Mouse (Mus musculus): Measurements from ENCODE around the gene Fkbp7. TPM values are rescaled to one million over a fixed set of nuclear protein-coding genes. Genes with fewer than 3 reads are reported as not detected.

Fkbp7 gene
- total RNA-seq (2021): 1 to 10 TPM; 3.8 to 4.2 TPM
- long read RNA-seq, experiment 1: 0 reads
- long read RNA-seq, experiment 2, partial matches to known transcripts: 0 of 1 reads
- long read RNA-seq, experiment 2, other reads (novel, unspliced or antisense): 0 of 1 reads

DNA sequence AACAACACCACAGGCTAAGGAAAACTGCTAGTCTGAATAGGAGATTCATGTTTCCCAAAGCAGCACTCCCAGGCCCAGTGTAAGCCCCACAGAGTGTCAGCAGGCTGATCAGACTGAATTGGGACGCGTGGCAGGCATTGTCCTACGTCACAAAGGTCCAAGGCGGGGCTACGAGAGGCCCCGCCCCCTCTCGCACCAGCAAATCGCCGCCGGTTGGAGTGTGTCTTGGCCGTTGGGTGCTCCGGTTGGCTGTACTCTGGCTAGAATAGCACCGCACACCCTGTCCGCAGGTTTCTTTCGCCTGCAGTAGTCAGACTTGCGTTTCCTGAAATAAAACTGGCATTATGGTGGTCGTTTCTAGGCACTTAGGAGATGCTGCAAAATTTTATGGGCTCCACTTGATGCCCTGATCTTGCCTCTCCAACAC lies at the start of gene Fkbp7:
Fkbp7 (minus strand) TSS at position 151 of the 427 bp plus-strand sequence.
- DNase-seq (ENCODE audit: low spot score in 2 of 2): peak; percentile 88 to 92
- intact Hi-C loops (cut with DNase I): no loop called here

DNA sequence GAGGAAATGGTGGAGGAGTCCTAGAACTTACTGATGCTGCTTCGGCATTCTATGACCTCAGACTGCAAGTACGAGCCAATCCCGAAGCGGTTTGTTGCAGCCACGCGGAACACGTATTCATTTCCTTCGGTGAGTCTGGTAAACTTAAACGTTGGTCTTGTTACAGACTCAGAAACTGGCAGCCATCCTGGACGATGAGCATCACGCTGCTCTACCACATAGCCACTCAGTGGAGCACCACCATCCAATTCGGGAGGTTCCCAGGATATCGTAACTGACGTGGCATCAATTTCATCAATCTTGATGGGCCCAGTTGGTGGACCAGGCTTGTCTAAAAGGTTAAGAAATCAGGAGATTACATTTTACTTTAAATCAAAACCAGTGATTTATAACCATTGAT lies 46.7 kb upstream of the Fkbp7 start:
- intact Hi-C loops (cut with DNase I): no loop called here
- DNase-seq (ENCODE audit: low spot score in 2 of 2): no peak

DNA sequence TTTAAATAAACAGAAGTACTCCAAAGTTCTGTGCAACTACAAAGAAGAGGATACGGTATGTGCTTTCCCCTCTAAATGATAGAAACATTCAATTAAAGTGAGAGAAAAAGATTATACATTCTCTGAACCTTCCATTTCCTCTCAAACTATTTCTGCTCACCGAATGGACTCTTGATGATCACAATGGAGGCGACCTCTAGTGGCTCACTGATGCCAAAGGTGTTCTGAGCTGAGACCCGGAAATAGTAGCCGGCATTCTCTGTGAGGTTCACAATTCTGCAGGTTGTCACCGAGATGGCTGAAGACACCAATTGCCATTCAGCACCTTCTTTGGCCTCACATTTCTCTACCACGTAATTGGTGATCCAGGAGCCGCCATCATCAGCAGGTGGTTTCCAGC lies 42.1 kb upstream of the Fkbp7 start:
- DNase-seq (ENCODE audit: low spot score in 2 of 2): no peak
- intact Hi-C loops (cut with DNase I): no loop called here

DNA sequence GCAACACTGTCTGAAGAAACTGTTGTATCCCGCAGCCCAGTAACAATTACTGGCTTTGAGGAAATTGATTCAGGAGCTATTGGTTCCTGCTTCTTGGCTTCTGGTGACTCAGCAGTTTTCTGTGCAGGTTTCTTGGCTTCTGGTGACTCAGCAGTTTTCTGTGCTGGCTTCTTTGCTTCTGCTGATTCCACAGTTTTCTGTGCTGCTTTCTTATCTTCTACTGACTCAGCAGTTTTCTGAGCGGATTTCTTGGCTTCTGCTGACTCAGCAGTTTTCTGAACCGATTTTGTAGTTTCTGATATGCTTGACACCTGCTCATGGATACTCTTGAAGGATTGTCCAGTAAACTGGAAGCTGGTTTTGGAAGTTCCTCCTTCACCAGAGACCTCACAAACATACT lies 35.6 kb upstream of the Fkbp7 start:
- intact Hi-C loops (cut with DNase I): no loop called here

DNA sequence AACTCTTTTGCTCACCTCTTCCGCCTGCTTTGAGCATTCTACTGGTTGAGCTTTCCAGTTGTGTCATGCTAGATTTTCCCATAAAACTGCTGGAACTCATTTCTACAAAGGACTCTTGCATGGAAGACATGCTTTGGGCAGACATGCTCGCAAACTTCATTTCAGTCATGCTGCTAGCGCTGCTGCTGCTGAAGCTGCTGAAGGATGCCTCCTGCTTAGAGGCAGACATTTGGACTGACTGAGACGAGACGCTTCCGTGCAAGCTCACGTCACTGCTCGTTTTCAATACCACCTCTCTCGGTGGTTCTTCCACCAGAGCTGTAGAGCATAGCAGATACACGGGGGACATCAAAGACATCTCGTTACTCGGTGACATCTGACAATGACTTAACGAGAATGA lies 32.7 kb upstream of the Fkbp7 start:
- DNase-seq (ENCODE audit: low spot score in 2 of 2): no peak
- intact Hi-C loops (cut with DNase I): no loop called here

More for the DNA sequence above, 35.6 kb upstream of the Fkbp7 start:
- no peak for DNase-seq (ENCODE audit: low spot score in 2 of 2)

DNA sequence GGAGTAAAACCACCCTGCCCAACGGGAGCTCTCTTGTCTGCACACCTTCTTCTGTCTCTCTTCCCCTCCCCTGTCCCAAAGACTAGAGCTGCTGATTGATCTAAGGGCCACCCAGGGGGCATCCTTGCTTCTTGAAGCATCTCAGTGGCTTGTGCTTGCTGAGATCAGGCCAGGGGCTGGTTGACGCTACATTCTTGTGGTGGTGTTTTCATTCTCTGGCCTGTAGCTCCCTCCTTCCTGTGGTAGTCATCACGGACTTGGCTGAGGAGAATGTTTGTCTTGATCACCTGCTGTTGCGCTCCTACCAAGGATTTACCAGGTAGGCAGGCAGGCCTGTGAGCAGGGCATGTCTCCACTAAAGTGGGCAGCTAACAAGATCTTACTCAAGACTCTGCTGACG lies 29.8 kb upstream of the Fkbp7 start:
- DNase-seq (ENCODE audit: low spot score in 2 of 2): no peak
- intact Hi-C loops (cut with DNase I): no loop called here

DNA sequence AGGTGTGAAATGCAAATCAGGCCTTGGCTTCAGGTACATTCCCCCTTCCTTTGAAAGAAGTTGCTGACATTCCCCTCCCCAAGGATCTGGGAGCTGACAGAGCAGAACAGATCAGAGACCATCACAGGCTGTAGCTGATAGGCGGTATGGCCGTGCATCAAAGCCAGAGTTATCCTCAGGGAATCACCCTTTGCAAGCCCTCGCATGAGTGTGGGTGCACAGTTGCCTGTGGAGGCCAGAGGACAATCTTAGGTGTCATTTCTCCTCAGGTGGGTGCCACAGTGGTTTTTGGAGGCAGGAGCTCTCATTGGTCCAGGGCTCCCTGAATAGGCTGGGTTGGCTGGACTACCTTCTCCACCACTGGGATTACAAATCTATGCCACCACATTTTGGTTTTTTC lies 29.3 kb upstream of the Fkbp7 start:
- DNase-seq (ENCODE audit: low spot score in 2 of 2): no peak
- intact Hi-C loops (cut with DNase I): no loop called here

DNA sequence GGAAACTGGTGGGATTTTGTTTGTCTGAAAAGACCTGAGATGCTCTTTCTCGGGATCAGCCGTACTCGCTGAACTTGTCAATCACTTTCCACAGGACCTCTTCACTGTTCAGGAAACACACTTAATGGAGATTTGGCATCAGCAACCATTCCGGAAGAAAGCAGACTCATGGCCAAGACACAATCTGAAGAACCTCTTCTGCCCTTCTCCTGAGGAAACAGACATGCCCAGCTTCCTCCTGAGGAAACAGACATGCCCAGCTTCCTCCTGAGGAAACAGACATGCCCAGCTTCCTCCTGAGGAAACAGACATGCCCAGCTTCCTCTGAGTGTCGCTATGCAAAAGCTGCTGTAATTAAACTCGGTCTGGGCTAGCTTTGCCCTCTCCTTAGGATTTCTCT lies 22.4 kb upstream of the Fkbp7 start:
- DNase-seq (ENCODE audit: low spot score in 2 of 2): no peak
- intact Hi-C loops (cut with DNase I): no loop called here

DNA sequence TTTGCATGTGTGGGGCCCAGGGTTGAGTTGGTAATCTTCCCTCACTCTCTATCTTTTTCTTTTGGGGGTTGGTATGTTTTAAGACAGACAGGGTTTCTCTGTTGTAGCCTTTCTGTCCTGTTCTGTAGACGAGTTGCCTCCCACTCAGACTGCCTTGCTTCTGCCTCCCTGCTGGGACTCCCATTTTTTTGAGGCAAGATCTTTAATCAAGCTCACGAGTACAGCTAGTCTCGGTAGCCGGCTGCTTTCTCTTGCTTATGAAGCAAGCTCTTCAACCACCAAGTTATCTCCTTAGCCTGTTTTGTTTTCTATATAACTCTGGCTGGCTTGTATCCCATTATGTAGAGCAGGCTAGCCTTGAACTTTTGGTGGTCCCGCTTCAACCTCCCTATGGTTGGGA lies 20.8 kb upstream of the Fkbp7 start:
- intact Hi-C loops (cut with DNase I): no loop called here
- DNase-seq (ENCODE audit: low spot score in 2 of 2): no peak

DNA sequence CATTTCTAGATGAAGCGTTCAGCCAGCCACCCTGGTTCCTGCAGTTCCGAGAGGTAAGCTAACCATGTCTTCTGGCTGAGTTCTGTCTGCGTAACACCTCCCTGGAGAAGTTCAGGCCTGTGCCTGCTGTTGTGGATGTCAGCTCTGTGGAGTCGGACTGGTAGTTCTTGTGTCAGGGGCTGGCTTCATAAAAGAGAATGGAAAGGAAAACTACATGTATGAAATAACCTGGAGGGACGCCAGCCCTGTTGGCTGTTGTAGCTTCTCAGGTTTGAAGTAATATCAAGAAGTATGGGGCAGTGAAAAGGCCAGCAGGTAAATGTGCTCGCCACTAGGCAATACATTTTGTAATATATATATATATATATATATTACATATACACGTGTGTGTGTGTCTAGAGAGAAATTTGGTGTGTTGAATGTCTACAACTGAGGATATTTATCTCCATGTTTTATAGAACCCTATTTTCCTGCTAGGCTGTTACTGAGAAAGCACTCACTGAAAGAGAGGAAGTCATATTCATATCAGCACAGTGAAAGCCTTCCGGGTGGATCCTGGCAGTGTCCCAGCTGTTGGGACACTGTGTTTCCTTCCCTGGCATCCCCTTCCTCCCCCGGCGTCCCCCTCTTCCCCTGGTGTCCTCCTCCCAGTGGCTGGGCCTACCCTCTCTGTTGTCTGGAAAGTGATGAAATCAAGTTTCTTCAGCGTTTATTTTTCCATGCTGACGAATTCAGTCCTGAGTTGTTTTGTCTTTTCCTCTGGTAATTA lies 17.7 kb upstream of the Fkbp7 start:
- intact Hi-C loops (cut with DNase I): no loop called here
- DNase-seq (ENCODE audit: low spot score in 2 of 2): no peak

DNA sequence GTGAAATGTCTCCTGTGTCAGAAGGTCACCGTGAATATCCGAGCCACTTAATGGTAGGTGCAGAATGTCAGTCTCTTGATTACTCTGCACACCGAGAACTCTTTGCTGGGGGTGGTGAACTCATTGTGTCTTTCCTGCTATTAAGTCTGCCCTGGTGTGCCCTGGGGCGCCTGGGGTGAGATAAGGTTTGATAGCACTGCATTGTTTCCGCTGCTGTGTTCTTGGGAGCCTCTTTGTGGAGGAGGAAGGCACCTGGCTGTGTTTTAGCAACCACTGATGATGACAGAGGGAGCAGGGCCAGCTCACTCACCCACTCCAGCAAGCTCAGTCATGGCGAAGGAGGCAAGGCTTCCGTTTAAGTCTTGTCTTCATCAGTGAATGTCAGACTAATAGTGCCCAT lies 15.2 kb upstream of the Fkbp7 start:
- intact Hi-C loops (cut with DNase I): no loop called here
- DNase-seq (ENCODE audit: low spot score in 2 of 2): no peak

DNA sequence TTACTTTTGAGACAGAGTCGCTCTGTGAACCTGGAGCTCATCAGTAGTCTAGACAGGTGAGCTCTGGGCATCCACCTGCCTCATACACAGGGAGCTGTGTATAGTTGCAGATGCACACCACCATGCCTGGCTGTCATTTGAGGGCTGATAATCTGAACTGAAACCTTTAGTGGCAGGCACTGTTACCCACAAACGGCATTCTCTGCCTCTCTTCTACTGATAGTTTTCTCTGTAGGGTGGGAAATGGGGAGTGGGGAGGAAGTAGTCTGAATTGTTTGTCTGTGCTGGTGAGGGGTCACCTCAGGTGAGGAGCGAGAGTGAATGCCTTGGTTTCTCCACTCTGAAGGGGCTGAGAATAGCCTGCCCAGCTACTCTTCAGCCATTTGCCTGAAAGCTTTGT lies 14.7 kb upstream of the Fkbp7 start:
- intact Hi-C loops (cut with DNase I): no loop called here

DNA sequence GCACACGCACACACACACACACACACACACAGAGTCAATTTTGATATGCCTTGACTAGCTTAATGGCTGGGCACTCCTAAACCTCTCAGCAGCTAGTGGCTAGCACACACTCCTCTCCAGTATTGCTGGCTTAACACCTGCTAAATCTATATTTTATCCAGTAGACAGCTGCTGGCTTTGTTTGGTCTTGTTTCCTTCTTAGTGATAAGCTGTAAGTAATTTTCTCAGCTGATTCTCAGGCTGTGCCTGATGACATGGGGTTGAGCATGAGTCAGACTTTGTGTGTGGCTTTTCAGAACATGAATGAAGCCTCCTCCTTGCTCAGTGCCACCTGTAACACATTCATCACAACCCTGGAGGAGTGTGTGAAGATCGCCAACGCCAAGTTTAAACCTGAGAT lies 14.1 kb upstream of the Fkbp7 start:
- no peak for DNase-seq (ENCODE audit: low spot score in 2 of 2)
- intact Hi-C loops (cut with DNase I): no loop called here

More for the DNA sequence above, 14.7 kb upstream of the Fkbp7 start:
- DNase-seq (ENCODE audit: low spot score in 2 of 2): no peak

DNA sequence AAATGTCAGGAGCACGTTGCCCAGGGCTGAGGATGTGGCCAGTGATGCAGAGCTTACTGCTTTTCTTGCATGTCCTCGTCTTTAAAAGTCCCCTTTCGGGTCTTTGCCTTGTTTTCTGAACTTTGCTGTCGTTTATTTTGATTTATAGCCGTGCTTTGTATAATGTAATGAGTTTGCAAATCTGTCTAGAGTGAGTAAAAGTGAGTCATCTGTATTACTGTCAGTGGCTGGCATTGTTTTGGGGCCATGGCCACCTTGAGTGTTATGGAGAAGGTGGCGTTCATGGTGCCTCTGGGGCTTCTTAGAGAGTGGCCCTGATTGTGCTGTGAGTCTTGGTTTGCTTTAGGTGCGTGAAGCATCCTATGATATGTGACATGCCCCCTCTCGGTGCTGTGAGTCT lies 9.4 kb upstream of the Fkbp7 start:
- DNase-seq (ENCODE audit: low spot score in 2 of 2): no peak
- intact Hi-C loops (cut with DNase I): no loop called here

DNA sequence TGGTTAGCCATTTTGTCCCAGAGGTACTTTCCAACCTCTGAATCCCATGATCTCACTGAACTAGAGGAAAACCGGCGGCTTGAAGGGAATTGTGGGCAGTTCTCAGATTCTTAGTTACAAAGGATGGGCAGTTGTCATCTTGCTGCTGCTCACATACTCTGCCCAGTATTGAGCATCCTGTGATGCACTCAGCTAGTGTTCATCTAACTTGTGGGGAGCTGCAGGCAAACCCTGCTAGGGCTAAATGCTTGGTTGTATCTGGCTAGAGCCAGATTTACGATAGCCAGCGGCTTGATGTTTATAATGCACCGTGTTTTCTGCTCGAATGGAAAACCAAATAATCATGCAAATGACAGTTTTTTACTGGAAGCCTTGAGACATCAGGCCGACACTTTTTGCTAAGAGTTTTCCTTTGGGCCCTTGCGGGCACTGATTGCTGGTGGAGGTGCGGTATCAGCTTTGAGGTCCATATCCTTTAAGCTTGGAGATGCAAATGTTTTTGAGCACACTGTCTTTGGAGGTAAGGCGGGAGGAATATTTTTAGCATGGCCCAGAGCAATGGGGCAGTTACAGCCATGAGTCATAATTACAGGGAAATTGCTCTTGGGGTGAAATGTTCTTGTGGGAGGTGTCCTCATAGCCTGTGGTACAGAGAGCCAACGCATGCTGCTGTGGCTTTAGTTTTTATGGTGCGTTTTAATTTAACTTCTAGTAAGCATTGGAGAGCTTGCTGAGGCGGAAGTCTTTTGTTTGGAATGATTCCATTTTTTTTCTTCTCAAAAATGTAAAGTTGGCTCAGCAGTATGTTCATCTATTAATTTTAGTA lies 3.7 kb upstream of the Fkbp7 start:
- DNase-seq (ENCODE audit: low spot score in 2 of 2): no peak
- intact Hi-C loops (cut with DNase I): no loop called here

DNA sequence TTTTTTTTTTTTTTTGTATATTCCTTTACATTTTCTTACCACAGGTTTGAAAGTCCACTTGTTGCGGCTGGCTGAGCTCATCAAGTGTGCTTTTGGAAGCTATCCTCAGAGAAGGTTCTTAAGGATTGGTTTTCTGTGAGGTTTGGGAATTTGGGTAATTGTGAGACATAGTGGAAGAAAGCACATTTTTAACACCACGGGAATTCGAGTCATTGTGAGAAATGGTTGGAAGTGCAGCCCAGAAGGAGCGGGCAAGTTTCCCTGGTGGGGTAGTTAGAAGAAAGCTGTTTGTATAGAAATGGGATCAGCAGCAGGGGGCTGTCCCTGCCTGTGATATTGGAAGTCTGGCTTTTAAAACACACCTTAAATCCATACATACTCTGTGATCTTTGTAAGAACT lies 3.0 kb upstream of the Fkbp7 start:
- DNase-seq (ENCODE audit: low spot score in 2 of 2): no peak
- intact Hi-C loops (cut with DNase I): no loop called here

DNA sequence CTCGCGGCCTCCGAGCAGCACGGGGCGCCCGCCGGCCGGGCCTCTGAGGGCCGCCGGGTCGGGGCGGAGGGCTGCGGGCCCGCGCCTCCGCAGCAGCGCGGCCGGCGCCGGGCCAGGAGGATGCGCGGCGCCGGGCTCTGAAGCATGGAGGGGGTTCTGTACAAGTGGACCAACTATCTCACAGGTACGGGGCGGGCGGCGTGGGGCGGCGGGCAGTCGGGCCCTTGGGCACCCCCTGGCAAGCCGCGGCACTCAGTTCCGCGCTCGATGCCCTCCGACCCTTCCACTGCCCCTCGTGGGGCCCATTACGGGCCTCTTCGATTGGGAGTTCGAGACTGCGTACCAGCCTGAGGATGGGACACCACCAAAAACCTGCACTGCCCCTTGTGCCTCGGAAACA lies 2.5 kb upstream of the Fkbp7 start:
- no peak for DNase-seq (ENCODE audit: low spot score in 2 of 2)
- intact Hi-C loops (cut with DNase I): no loop called here

DNA sequence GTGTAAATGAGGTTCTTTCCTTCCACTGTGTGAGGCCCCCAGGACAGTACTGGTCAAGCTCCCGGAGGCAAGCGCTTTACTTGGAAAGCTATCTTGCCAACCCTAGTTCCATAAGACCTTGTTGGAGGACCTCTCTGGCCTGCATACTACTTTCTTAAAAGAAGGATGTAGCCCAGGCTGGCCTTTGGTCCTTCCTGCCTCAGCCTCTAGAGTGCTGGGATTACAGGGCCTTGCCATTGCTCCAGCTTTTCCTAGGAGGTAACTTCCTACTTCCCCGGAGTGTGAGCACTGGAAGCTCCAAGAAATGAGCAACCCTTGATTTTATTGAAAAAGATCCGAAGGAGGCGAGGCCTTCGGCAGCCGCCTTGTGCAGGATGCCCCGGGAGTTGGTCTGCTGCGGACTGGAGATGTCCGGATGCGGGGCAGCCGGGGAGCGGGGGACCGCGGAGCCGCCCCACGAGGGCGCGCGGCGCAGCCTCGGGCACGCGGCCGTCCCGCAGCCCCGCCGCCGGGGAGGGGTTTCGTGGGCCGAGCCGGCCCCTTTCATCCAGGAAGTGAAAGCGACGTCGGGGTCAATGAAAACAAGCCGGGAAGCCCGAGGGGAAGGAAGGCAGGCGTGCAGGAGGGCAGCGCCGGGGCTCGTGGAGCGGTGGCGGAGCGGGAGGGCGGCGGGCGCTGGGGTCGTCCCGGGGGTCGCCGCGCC lies 2.0 kb upstream of the Fkbp7 start, which contains the start of gene Plekha3:
Plekha3 (plus strand) TSS at position 557 of the 703 bp plus-strand sequence.
- intact Hi-C loops (cut with DNase I): no loop called here
- peak; percentile 63 to 86 for DNase-seq (ENCODE audit: low spot score in 2 of 2)

DNA sequence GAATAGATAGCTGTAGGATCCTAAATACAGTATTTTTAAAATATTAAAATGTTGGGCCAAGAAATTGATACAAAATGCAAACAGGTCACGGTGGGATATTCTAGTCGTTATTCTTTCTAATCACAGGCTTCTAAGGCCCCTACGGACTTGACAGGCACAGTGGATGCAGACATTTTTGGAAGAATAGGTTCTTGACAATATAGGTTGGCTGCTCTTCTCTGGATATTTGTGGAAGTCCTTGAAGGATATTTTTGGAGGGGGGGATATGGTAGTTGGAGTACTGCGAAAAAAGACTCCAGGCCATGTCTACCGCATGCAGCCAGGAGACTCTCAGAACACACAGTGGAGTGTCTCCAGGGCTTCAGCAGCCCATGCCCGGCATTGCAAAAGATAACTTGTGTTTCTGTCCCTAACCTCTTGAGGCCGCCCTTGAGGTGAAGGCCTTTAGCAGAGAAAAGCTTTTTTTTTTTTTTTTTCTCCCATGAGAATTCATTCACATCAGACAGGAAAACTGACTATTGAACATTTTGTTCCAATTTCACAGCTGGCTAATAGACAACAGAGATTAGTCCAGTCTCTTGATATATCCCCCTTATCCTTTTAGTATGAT lies 661 bp upstream of the Fkbp7 start:
- intact Hi-C loops (cut with DNase I): no loop called here
- peak in 1 of 2 experiments; percentile 33 for DNase-seq (ENCODE audit: low spot score in 2 of 2)
